Mouse (Mus musculus) stomach, postnatal 0 days (tissue): ENCODE data around the gene Gkn2.

Experiments
- CTCF ChIP-seq: IDR thresholded peaks from 2 replicates; pipeline ENCODE4 v1.5.1; 2016; ENCODE audit warnings: antibody characterized with exemption, low read depth, mild to moderate bottlenecking, moderate library complexity
- EP300 ChIP-seq: optimal IDR thresholded peaks from 2 replicates; pipeline ENCODE3; 2016; ENCODE audit warnings: antibody characterized with exemption

GRCm38 (mm10) chr6:87369223-87369622 lies 3.9 kb upstream of the Gkn2 start:
- no peak for TF ChIP-seq CTCF
- TF ChIP-seq EP300, result no peak
